Mouse (Mus musculus) hindbrain, embryonic 16.5 days (tissue): ENCODE results near the gene Sprr2a2. TPM values are rescaled to one million over a fixed set of nuclear protein-coding genes. Genes with fewer than 3 reads are reported as not detected.
"Not testable (repeated sequence)": the region's sequence is repeated elsewhere in the genome, so short reads cannot be mapped to it uniquely, and the experiment has no call there.

Source experiments
- ATAC-seq: fragments of 200-750 bp; cut with Nextera tagmentation; 2 replicates; pipeline ENCODE4 v1.8.0; 2017; ENCODE audit warnings: moderate TSS enrichment, moderate library complexity
- H3K27ac ChIP-seq: fragments of 300-500 bp; sonication (generic); 2 replicates; pipeline ENCODE4 v1.5.1; 2014; ENCODE audit warnings: low read depth, mild to moderate bottlenecking, control low read depth, low read length, moderate library complexity
- H3K27me3 ChIP-seq: fragments of 300-500 bp; sonication (generic); replicated peaks from 2 replicates; pipeline ENCODE4 v1.6.1; 2014; ENCODE audit warnings: low read length; ENCODE audit not compliant: control insufficient read depth, insufficient read depth
- H3K36me3 ChIP-seq: fragments of 300-500 bp; sonication (generic); 2 replicates; pipeline ENCODE4 v1.6.1; 2014; ENCODE audit warnings: mild to moderate bottlenecking, low read length, moderate library complexity, mixed read lengths; ENCODE audit not compliant: control insufficient read depth, insufficient read depth
- H3K4me1 ChIP-seq: fragments of 300-500 bp; sonication (generic); 2 replicates; pipeline ENCODE4 v1.6.1; 2014; ENCODE audit warnings: low read depth, low read length; ENCODE audit not compliant: control insufficient read depth, insufficient read depth
- H3K4me2 ChIP-seq: fragments of 300-500 bp; sonication (generic); 2 replicates; pipeline ENCODE4 v1.6.1; 2014; ENCODE audit warnings: mild to moderate bottlenecking, low read length, control low read depth, moderate library complexity
- H3K4me3 ChIP-seq: fragments of 300-500 bp; sonication (generic); 2 replicates; pipeline ENCODE4 v1.5.1; 2014; ENCODE audit warnings: mild to moderate bottlenecking, low read length, control low read depth, moderate library complexity
- H3K9ac ChIP-seq: fragments of 300-500 bp; sonication (generic); 2 replicates; pipeline ENCODE4 v1.6.1; 2014; ENCODE audit warnings: low read depth, mild to moderate bottlenecking, control low read depth, low read length, moderate library complexity
- H3K9me3 ChIP-seq: fragments of 300-500 bp; sonication (generic); 2 replicates; pipeline ENCODE4 v1.6.1; 2014; ENCODE audit warnings: mild to moderate bottlenecking, low read length, moderate library complexity; ENCODE audit not compliant: control insufficient read depth
- WGBS: fragments of 180-500 bp; shearing (Covaris S2); extraction: QIAGEN DNeasy Blood & Tissue Kit; methylation state at CpG from one replicate; pipeline ENCODE4 v1.1.7; 2014; 5-methylcytosine and 5-hydroxymethylcytosine counted together
- polyA plus RNA-seq: library from polyadenylated mRNA; unstranded; fragments of >200 nt; fragmentation: Nextera tagmentation; extraction: Ambion mirVana; gene quantifications from 2 replicates; pipeline ENCODE4 v1.2.1, GENCODE M21; 2015

Sprr2a2 gene
- polyA plus RNA-seq, 1 experiment from 2014 or later: 0.23 TPM

- H3K27ac ChIP-seq, H3K9ac ChIP-seq, H3K4me1 ChIP-seq, H3K27me3 ChIP-seq, H3K36me3 ChIP-seq, H3K4me3 ChIP-seq, H3K4me2 ChIP-seq, H3K9me3 ChIP-seq, ATAC-seq: not testable (repeated sequence)
- no CpG with 5 or more reads among the region's 2 CpGs for WGBS
These were observed 47.7 kb downstream of the Sprr2a2 start for GRCm38 (mm10) chr3:92263462-92263861.

DNA sequence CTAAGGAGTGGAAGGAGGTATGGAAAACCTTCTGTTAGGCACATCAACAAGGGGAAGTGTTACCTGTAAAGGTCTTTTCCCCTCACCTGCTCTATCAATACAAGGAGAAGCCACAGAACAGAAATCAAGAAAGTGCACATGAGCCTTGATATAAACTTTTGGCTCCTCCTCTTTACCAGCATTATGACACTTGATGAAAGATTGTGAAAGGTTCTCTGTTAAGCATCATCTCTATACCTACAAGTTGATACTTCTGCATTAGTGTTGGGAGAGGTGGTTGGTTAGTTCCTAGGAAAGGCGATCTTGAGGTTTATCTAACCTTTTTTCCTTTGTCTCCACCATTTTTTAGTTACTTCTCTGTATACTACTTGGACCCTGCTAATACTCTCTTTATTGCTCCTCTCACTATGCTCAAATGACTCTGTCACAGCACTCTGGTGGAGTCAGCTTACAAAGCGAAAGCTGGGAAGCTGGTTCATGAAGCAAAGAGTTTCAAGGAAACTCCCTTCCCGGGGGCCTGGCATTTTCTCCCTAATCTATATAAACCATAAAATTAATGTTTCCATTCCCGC, 55.8 kb downstream of the Sprr2a2 start:
- not testable (repeated sequence) for H3K27ac ChIP-seq, H3K36me3 ChIP-seq, H3K4me1 ChIP-seq, H3K9ac ChIP-seq, H3K27me3 ChIP-seq, H3K4me2 ChIP-seq, H3K9me3 ChIP-seq, H3K4me3 ChIP-seq
- no CpG with 5 or more reads among the region's 4 CpGs for WGBS
- ATAC-seq: peak; percentile 45; the same call in 1 of the 2 replicates

DNA sequence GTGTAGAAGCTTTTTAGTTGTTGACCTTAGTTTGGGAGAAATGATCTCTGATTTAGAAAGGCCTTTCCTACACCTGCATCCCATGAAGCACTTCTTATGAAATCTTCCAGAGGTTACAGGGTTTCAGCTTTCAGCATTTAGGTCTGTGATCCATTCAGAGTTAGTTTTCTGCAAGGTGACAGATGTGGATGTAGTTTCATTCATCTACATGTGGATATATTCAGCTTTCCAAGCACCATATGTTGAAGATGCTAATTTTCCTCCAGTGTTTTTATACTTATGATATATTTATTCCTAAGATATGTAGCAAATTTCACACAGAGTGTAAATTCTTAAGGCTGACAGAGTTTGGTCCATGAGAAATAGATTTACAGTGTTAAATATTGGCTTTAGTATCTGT, 57.8 kb downstream of the Sprr2a2 start:
- H3K4me1 ChIP-seq, H3K4me3 ChIP-seq, H3K27me3 ChIP-seq, H3K27ac ChIP-seq, H3K9me3 ChIP-seq, H3K36me3 ChIP-seq, H3K9ac ChIP-seq, H3K4me2 ChIP-seq: not testable (repeated sequence)
- ATAC-seq: 0 out of 2 replicates have a peak, but pooled peaks have one; percentile 35

DNA sequence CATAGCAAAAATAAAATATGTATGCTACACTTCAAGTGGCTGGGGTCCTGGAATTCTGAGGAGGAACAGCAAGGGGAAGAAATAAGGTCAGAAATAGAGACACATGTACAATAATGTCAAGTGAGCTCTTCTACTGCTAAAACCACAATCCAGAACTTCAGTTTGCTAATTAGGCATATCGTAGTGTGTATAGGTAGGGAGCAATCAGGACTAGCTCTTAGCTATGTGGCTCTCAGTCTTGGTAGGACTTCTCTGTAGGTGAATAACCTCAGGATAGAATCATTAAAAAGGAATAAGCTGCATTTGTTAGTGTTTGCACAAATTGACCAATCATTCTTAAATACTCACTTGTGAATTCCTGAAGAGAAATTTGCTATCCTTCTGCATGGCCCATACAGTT, 58.3 kb downstream of the Sprr2a2 start:
- not testable (repeated sequence) for H3K4me3 ChIP-seq, H3K9me3 ChIP-seq, H3K36me3 ChIP-seq, H3K4me2 ChIP-seq, H3K9ac ChIP-seq, ATAC-seq, H3K27ac ChIP-seq, H3K27me3 ChIP-seq, H3K4me1 ChIP-seq
- no CpG with 5 or more reads among the region's 1 CpGs for WGBS

GRCm38 (mm10) chr3:92279663-92280062, 63.9 kb downstream of the Sprr2a2 start:
- H3K9me3 ChIP-seq, H3K4me1 ChIP-seq, H3K9ac ChIP-seq, H3K4me2 ChIP-seq, H3K27me3 ChIP-seq, H3K27ac ChIP-seq, H3K36me3 ChIP-seq, H3K4me3 ChIP-seq: not testable (repeated sequence)
- peak; percentile 80 for ATAC-seq

GRCm38 (mm10) chr3:92280963-92281606, 65.4 kb downstream of the Sprr2a2 start:
- H3K4me2 ChIP-seq, ATAC-seq, H3K4me3 ChIP-seq, H3K9me3 ChIP-seq, H3K9ac ChIP-seq, H3K36me3 ChIP-seq, H3K4me1 ChIP-seq, H3K27ac ChIP-seq, H3K27me3 ChIP-seq: not testable (repeated sequence)
- 67% methylated on average over 5 of the region's 12 CpGs for WGBS

DNA sequence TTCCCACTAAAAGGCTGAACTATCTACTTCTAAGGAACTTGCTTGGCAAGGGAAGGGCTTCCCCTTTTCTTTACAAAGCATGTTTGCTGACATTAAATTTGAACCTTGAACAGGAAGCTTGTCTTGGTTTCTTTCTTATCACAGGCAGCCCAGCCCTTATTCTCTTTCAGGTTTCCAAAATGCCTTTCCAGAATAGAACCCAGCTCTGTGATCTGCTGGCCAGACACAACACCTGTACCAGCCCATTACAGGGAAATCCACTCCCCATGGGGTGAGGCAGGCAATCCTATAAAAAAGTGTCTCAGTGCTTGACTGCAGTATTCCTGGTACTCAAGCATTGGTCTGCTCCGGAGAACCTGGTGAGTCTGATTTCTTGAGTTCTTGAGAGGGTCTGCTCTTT, 69.4 kb downstream of the Sprr2a2 start, which contains the start of gene Sprr2a3:
Gene Sprr2a3 (plus strand): TSS at position 317 of the 400 bp plus-strand sequence.
- not testable (repeated sequence) for H3K9me3 ChIP-seq, H3K27me3 ChIP-seq, H3K4me1 ChIP-seq, H3K27ac ChIP-seq, H3K4me2 ChIP-seq, H3K4me3 ChIP-seq, H3K9ac ChIP-seq, ATAC-seq, H3K36me3 ChIP-seq
- WGBS: 77% methylated on average over 1 of the region's 1 CpGs

DNA sequence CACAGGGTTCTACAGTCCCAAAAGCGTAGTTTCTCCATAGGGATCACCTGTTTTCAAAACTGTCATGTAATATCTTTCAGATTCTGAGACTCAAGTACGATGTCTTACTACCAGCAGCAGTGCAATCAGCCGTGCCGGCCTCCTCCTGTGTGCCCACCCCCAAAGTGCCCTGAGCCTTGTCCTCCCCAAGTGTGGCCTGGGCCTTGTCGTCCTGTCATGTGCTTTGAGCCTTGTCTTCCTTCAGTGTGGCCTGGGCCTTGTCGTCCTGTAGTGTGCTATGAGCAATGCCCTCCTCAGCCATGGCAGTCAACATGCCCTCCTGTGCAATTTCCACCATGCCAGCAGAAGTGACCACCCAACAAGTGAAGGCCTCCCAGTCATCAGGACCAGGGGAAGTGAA, 72.8 kb downstream of the Sprr2a2 start:
- 87% methylated on average over 5 of the region's 6 CpGs for WGBS
- not testable (repeated sequence) for H3K27me3 ChIP-seq, H3K36me3 ChIP-seq, H3K4me1 ChIP-seq, H3K9ac ChIP-seq, H3K4me3 ChIP-seq, H3K27ac ChIP-seq, H3K4me2 ChIP-seq, H3K9me3 ChIP-seq, ATAC-seq
